Mouse (Mus musculus) olfactory bulb, adult 2 months (tissue): ENCODE results near the gene 9130019O22Rik.

ENCODE experiments used
- CTCF ChIP-seq: fragments of 200-500 bp; IDR thresholded peaks from 2 replicates; pipeline ENCODE4 v1.5.1; 2012; ENCODE audit warnings: low read depth, mild to moderate bottlenecking, low read length, moderate library complexity; ENCODE audit not compliant: insufficient read depth
- POLR2A ChIP-seq: fragments of 200-500 bp; IDR thresholded peaks from 2 replicates; pipeline ENCODE4 v1.6.1; 2012; ENCODE audit warnings: mild to moderate bottlenecking, low read depth, low read length, moderate library complexity; ENCODE audit not compliant: insufficient read depth

DNA sequence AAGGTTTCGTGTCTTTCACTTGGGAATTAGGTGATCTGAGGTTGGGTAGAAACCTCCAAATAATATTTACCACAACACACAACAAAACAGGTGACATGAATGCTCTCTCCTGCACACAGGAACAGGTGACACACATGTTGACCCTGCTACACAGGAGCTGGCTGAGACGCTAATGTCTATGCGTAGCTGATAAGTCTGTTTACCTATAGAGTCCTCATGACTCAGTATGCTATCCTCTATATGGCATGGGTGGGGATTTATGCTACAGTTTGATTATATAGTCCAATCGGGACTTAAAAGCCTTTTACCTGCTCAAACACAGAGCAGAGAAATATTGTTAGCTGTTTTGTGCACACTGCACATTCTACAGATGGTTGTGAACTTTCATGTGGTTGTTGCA is 26.7 kb downstream of the 9130019O22Rik start:
- TF ChIP-seq CTCF, result no peak
- TF ChIP-seq POLR2A, result no peak
